Mouse (Mus musculus) brain, embryonic 18.5 days (tissue): Measurements from ENCODE around the gene Tns1.

Experiments used
- DNase-seq: peaks from one replicate; pipeline ENCODE4 v3.0.0-alpha.2; 2012; ENCODE audit warnings: low read depth, low spot score

Tns1 gene

GRCm38 (mm10) chr1:74014538-74015327 lies 109.5 kb downstream of the Tns1 start:
- no peak for DNase-seq

- no peak for DNase-seq
Observed at GRCm38 (mm10) chr1:74013296-74014031, 110.8 kb downstream of the Tns1 start.

GRCm38 (mm10) chr1:74012706-74013105 lies 111.5 kb downstream of the Tns1 start:
- no peak for DNase-seq

GRCm38 (mm10) chr1:74009495-74009894 lies 114.8 kb downstream of the Tns1 start:
- DNase-seq: no peak

GRCm38 (mm10) chr1:74008966-74009365 lies 115.3 kb downstream of the Tns1 start:
- DNase-seq: no peak

- DNase-seq: no peak
Observed at GRCm38 (mm10) chr1:74008498-74008897, 115.8 kb downstream of the Tns1 start.

GRCm38 (mm10) chr1:74007398-74008050 lies 116.7 kb downstream of the Tns1 start:
- DNase-seq: no peak

GRCm38 (mm10) chr1:74005020-74005419 lies 119.2 kb downstream of the Tns1 start:
- DNase-seq: no peak

GRCm38 (mm10) chr1:74003723-74004122 lies 120.5 kb downstream of the Tns1 start:
- DNase-seq: no peak

- DNase-seq: no peak
Observed at GRCm38 (mm10) chr1:74001449-74001820, 122.8 kb downstream of the Tns1 start.

GRCm38 (mm10) chr1:74000810-74001448 lies 123.3 kb downstream of the Tns1 start:
- no peak for DNase-seq

- DNase-seq: no peak
Observed at GRCm38 (mm10) chr1:74000191-74000651, 124.0 kb downstream of the Tns1 start.

GRCm38 (mm10) chr1:73999533-73999932 lies 124.7 kb downstream of the Tns1 start:
- no peak for DNase-seq

GRCm38 (mm10) chr1:73998925-73999375 lies 125.3 kb downstream of the Tns1 start:
- DNase-seq: no peak

- DNase-seq: no peak
Observed at GRCm38 (mm10) chr1:73998131-73998865, 126.0 kb downstream of the Tns1 start.

- no peak for DNase-seq
Observed at GRCm38 (mm10) chr1:73997341-73997740, 126.9 kb downstream of the Tns1 start.

GRCm38 (mm10) chr1:73996650-73997049 lies 127.6 kb downstream of the Tns1 start:
- no peak for DNase-seq

GRCm38 (mm10) chr1:73996209-73996608 lies 128.0 kb downstream of the Tns1 start:
- no peak for DNase-seq

GRCm38 (mm10) chr1:73995063-73995810 lies 129.0 kb downstream of the Tns1 start:
- DNase-seq: no peak

- no peak for DNase-seq
Observed at GRCm38 (mm10) chr1:73993901-73994426, 130.3 kb downstream of the Tns1 start.
